Mouse (Mus musculus) right cerebral cortex, postnatal 10 days (tissue): ENCODE measurements around the gene Txndc9.

Experiments
- DNase-seq, 2 experiments: peaks; one replicate each; pipeline ENCODE4 v3.0.0; 2021; ENCODE audit warnings: low spot score in 2 of 2

The Txndc9 gene

DNA sequence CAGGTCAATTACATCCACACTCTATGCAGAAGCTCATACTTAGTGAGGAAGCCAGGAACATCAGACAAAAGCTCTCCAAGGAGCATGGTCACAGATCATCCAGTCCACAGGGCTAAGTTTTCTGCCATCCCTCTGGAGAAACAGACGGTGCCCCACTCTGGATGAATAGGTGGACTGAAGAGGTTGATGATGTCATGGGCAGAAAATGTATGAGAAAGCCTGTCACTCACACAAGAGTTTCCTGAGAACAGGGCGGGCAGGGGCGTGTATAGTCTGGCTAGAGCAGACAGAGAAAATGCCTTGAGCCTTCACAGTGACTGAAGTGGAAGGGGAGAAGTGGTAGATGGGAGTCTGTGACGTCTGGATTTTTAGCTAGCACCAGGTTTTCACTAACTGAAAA lies 26.2 kb downstream of the Txndc9 start:
- no peak for DNase-seq

DNA sequence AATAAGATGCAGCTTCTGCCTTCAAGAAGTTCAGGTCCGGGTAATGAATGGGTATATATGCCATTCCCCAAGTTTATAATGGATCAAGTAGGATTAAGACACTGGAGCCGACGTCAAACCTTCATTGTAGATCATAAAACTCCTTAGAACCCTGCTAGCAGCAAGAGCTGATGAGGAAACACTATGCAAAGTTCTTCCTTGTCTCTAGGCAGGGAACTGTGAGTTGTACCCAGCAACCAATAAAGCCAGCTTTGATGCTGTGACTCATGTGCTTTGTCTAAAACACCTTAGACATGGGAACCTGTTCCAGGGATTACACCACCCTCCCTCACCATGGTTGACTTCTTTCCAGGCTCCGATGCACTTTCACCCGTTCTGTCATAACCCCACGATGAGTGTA lies 28.9 kb downstream of the Txndc9 start:
- DNase-seq: no peak

DNA sequence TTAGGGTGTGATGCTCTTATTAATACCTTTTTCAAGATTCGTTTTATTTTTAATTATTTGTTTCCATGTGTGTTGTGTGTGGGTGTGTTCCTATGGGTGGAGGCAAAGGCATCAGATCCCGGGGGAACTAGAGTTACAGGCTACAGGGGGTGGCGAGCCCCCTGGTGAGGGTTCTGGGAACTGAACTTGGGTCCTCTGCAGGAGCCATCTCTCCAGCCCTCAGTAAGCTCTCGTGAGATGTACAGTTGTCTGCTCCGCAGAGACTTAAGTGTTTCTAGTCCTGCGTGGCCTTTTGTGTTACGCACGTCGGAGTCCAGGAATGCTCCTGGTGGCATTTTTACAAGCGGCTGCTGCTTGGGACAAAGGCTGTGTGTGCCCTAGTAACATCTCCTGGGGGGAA lies 32.1 kb downstream of the Txndc9 start:
- DNase-seq: no peak

DNA sequence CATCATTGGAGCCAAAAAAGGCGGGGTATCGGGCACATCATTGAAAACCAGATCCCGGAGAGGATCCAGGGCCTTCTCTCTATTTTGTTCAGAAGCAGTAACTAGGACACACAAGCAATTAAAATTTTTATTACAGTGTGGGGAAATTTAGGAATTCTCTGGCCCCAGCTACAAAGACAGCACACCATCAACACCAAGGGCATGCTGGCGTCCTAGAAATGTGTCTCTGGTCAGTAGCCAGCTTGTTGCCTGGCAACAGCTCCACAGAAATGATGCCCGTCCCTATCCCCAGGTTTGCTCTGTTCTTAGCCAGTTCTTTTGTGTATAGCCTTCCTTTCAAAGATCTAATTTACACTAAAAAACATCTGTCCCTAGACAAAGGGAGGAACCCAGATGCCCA lies 38.2 kb downstream of the Txndc9 start:
- DNase-seq: peak; percentile 66 to 79

DNA sequence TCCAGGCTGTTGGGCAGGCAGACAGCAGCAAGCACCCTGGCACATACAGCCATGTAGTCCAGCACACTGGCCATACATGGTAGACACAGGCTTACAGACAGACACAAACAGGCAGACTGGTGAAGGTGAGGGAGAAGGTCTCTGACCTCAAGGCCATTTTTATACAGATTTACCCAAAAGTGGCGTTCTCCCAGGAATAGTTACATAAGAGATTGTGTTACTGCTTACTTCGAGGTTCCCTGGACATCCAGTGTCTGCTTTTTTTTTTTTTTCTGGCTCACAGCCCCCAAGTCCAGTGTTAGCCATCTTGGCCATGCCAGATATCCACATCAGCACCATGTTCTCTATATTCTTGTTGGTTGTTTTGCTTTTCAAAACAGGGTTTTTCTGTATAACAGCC lies 39.2 kb downstream of the Txndc9 start:
- DNase-seq: no peak

DNA sequence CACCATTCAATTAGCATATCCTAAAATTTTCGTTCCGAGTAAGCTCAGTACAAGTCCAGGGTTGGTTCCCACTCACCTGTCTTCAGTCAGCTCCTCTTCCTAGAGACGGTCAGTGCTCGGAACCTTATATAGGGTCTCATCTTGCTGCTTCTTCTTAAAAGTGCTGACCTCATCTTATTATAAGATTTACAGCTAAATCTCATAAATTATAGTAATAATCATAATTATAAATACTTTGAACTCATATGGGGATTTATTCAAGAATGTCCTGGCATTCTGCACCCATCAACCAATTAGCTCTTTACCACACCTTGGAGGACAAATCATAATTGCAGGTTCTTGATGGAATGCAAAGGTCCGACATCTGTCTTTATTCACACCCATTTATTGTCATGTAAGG lies 40.0 kb downstream of the Txndc9 start, which contains the start of gene Lyg1:
Gene Lyg1, minus strand, starts transcription at position 101 of the 400 bp plus-strand sequence.
- no peak for DNase-seq

DNA sequence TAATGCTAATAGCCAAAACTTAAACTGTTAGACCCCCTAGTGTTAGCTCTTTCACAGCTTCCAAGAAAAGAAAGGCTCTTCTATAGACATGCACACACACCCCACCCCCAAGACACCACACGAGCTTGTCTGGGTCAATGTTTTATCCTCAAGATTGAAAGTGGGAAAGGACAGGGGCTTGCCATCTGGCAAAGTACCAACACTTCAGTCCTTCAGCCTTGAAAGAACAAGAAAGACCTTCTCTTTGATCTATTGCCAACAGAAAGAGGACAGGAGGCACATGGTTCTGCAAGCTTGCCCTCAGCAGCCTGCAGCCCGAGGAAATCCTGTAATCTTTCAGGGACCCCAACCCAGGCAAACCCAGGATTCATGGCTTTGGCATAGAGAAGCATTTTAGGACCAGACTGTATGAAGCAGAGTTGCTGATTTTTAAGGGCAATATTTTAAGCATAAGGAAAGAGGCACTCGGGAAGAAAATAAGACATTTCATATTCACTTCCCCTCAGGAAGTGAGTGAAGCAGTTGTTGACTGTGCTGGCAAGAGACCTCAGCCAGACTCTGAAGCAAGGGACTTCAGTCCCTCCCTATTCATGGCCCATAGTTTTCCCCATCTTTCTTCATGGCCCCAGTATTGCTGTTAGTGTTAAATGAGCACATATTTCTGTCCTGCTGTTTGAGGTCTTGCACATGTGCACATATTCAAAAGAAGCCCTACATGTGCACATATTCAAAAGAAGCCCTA lies 40.8 kb downstream of the Txndc9 start:
- peak; percentile 62 to 81 for DNase-seq

DNA sequence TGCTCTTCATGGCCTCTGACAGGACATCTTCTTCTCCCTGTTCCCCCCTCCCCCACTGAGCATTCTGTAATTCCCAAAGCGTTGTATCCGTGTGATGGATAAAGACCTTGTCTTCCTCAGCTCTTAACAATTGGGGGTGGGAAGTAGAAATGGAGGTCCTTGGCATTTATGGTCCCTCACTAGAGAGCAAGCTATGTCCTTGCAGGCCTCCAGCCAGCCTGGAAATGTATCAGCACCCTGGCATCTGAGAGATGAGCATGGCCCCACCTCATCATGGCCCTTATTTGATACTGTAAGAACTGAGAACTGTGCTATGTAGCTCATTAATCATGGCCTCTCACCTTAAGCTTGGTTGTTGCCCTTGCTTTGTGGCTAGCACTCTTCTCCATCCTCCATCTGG lies 42.4 kb downstream of the Txndc9 start:
- DNase-seq: no peak

DNA sequence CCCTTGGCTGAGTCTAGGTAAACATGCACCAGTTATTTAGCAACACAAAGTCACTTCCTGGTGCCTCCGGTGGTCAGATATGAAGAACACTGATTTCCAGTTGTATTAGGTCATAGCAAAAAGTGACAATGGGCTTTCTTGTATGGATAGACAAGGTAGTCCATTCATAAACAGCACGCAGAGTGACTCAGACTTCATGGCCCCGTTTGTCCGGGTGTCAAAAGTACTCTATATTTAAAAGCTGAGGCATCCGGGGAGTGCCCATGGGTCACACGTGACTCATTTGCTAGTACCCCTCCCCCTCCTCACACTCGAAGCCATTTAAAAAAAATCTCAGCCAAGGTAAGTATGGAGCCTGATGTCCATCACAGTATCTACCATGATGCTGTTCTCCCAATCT lies 42.9 kb downstream of the Txndc9 start:
- DNase-seq: no peak

DNA sequence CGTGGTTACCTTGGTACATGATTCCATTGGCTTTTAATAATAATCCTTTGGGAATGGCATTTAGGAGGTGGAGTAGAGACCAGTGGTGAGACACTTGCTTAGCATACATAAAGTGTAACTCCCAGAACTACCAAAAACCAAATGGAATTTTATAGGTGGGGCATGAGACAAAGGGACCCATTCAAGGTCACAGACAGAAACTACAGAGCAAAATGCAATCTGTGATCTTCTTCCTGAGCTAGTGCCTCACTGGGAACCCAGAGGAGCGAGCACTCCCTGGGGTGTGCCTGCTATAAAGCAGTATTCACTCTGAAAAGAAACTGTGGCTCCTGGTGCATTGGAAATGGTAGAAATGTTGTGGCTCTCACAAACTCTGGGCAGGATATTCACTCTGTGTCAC lies 48.8 kb downstream of the Txndc9 start:
- DNase-seq: no peak
